Comparison of ENCODE assay signal across 8 mouse cellular contexts in genomic region chr17:33909077-33909868, GRCm38 (mm10). TPM values are rescaled to one million over a fixed set of nuclear protein-coding genes. Genes with fewer than 3 reads are reported as not detected.
DNase-seq lines count a peak whose midpoint lies in the region; ATAC-seq lines count a peak whose summit lies in the region.

TSS of gene Daxx (plus strand) at chr17:33909414.

- H3K27me3 ChIP-seq in heart, embryonic 14.5 days (ENCODE audit: control insufficient read depth, insufficient read depth, low read length): no peaks in the 10 kb centered on the region
- H3K27me3 ChIP-seq in liver, embryonic 13.5 days: no peaks in the 10 kb centered on the region
- H3K27me3 ChIP-seq in stomach, embryonic 16.5 days (ENCODE audit: control insufficient read depth, insufficient read depth, low read length): no peaks in the 10 kb centered on the region

- peaks cover 37% of the 10 kb centered on the region for H3K36me3 ChIP-seq in heart, embryonic 14.5 days (ENCODE audit: control insufficient read depth, insufficient read depth, low read length)
- H3K36me3 ChIP-seq in liver, embryonic 13.5 days: peaks cover 38% of the 10 kb centered on the region
- peaks cover 24% of the 10 kb centered on the region for H3K36me3 ChIP-seq in stomach, embryonic 16.5 days (ENCODE audit: control insufficient read depth, insufficient read depth, low read length)

- no peaks in the 10 kb centered on the region for H3K9me3 ChIP-seq in heart, embryonic 14.5 days (ENCODE audit: control insufficient read depth, low read length)
- H3K9me3 ChIP-seq in liver, embryonic 13.5 days (replicated peaks): no peaks in the 10 kb centered on the region
- no peaks in the 10 kb centered on the region for H3K9me3 ChIP-seq in stomach, embryonic 16.5 days (replicated peaks; ENCODE audit: control insufficient read depth, low read length)

- ATAC-seq in CD4-positive, CD25-positive, alpha-beta regulatory T cell, adult 4 months: peak; percentile 88
- peak; percentile 95 for ATAC-seq in heart, embryonic 14.5 days (ENCODE audit: insufficient number of reproducible peaks, insufficient read depth, low FRiP score, low read depth)
- ATAC-seq in liver, embryonic 13.5 days (ENCODE audit: low read depth): peak; percentile 94
- ATAC-seq in stomach, embryonic 16.5 days (ENCODE audit: insufficient read depth, low FRiP score): peak; percentile 97

- H3K4me3 ChIP-seq in heart, embryonic 14.5 days (ENCODE audit: control insufficient read depth in 1 of 2, insufficient read depth in 1 of 2, low read depth in 1 of 2, low read length in 2 of 2): peak within 1 kb of the TSS; percentile 59 to 85
- peak within 1 kb of the TSS; percentile 71 for H3K4me3 ChIP-seq in liver, embryonic 13.5 days (replicated peaks)
- H3K4me3 ChIP-seq in stomach, embryonic 16.5 days (replicated peaks; ENCODE audit: low read length): peak within 1 kb of the TSS; percentile 92

- DNase-seq in c-Kit-negative CD71-positive TER-119-positive erythroid progenitor cells, embryonic 14.5 days (ENCODE audit: low read depth, low spot score): peak; percentile 84
- peak; percentile 97 for DNase-seq in fibroblast of lung, adult 2 months (ENCODE audit: low read depth)
- peak; percentile 100 for DNase-seq in kidney, postnatal 14 days
- peak; percentile 97 for DNase-seq in liver, embryonic 13.5 days
- DNase-seq in neural tube, embryonic 10.5 days (ENCODE audit: extremely low spot score, low spot score): peak; percentile 98

- H3K9ac ChIP-seq in heart, embryonic 14.5 days (ENCODE audit: low read length): peak within 1 kb of the TSS; percentile 93
- H3K9ac ChIP-seq in liver, embryonic 13.5 days: peak within 1 kb of the TSS; percentile 87
- peak within 1 kb of the TSS; percentile 94 for H3K9ac ChIP-seq in stomach, embryonic 16.5 days (ENCODE audit: low read length)

- H3K4me1 ChIP-seq in heart, embryonic 14.5 days (ENCODE audit: control insufficient read depth in 2 of 2, insufficient read depth in 2 of 2, low read length in 2 of 2): peaks cover 5 to 13% of the 10 kb centered on the region in 2 experiments; a peak in 2 of 4 replicates
- peaks cover 72% of the 10 kb centered on the region for H3K4me1 ChIP-seq in liver, embryonic 13.5 days (replicated peaks)
- peaks cover 15% of the 10 kb centered on the region for H3K4me1 ChIP-seq in stomach, embryonic 16.5 days (ENCODE audit: control insufficient read depth, insufficient read depth, low read length)

- WGBS in heart, embryonic 14.5 days: 1% methylated on average over 68 of the region's 68 CpGs
- under 1% methylated on average over 68 of the region's 68 CpGs for WGBS in liver, embryonic 13.5 days (ENCODE audit: insufficient replicate concordance)
- WGBS in stomach, embryonic 16.5 days: under 1% methylated on average over 68 of the region's 68 CpGs

- peak within 1 kb of the TSS; percentile 93 for H3K4me2 ChIP-seq in heart, embryonic 14.5 days (ENCODE audit: low read length)
- peak within 1 kb of the TSS; percentile 99 for H3K4me2 ChIP-seq in liver, embryonic 13.5 days
- H3K4me2 ChIP-seq in stomach, embryonic 16.5 days (ENCODE audit: low read depth, low read length): peak within 1 kb of the TSS; percentile 98

- H3K27ac ChIP-seq in heart, embryonic 14.5 days (replicated peaks in 1 of 2; ENCODE audit: control insufficient read depth in 1 of 2, insufficient read depth in 1 of 2, low read depth in 2 of 2, low read length in 2 of 2): peak within 1 kb of the TSS; percentile 43 to 92
- H3K27ac ChIP-seq in liver, embryonic 13.5 days: peak within 1 kb of the TSS; percentile 93
- peak within 1 kb of the TSS; percentile 97 for H3K27ac ChIP-seq in stomach, embryonic 16.5 days (ENCODE audit: low read length)

RNA-seq across cellular contexts. Expression of gene Daxx, which starts in this region (rescaled TPM):
- 100 to 1,000 TPM; 117 to 200 TPM for polyA plus RNA-seq in CD4-positive, CD25-positive, alpha-beta regulatory T cell, adult 4 months (2017; shearing (Covaris generic))
- 24.5 and 27.2 TPM in 2 replicates for polyA plus RNA-seq in heart, embryonic 14.5 days (2014; fragmentation: Nextera tagmentation; extraction: Ambion mirVana)
- 25.5 and 27.6 TPM in 2 replicates for polyA plus RNA-seq in liver, embryonic 13.5 days (2015; fragmentation: Nextera tagmentation; extraction: Ambion mirVana)
- polyA plus RNA-seq in stomach, embryonic 16.5 days (2015; fragmentation: Nextera tagmentation; extraction: Ambion mirVana): 40.9 and 44.4 TPM in 2 replicates

Comparison
In these comparisons a context has a peak if more than half of its experiments do, and no peak if none do; other contexts are left out.
1. Peak in every context shown above with its lines: DNase-seq, ATAC-seq, H3K4me3 ChIP-seq and H3K27ac ChIP-seq.